Mouse (Mus musculus): ENCODE data around the gene Atp5s.

- TF ChIP-seq CTCF (IDR thresholded peaks at IDR 0.05): no peak
- no peak for TF ChIP-seq POLR2A (IDR thresholded peaks at IDR 0.05; ENCODE audit: insufficient read depth, low read depth, low read length)
- TF ChIP-seq EP300 (IDR thresholded peaks at IDR 0.05; ENCODE audit: insufficient read depth, low read depth, low read length): no peak
Observed at GRCm38 (mm10) chr12:69744138-69744537, 19.4 kb downstream of the Atp5s start.

Measured in heart, adult 2 months (tissue).